Mouse (Mus musculus): ENCODE results near the gene Tnrc6c.

DNA sequence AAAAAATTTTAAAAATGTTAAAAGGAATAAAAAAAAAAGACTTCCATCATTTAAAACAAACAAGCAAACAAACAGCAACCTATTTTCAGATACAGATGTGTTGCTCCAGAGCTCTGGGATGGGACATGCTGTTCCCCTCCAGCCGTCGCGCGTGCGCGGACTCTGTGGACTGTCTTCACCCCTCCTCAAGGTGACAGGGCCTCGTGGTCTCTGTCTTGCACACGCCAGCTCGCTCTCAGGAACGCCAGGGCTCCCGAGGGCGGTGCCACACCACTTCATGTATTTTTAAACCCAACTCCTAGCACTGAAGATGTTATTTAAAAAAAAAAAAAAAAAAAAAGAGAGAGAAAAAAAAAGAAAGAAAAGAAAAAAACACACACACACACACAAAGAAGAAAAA, 108.2 kb downstream of the Tnrc6c start:
- TF ChIP-seq CTCF (IDR thresholded peaks at IDR 0.05; ENCODE audit: low read depth, low read length) (no peak), POLR2A (IDR thresholded peaks at IDR 0.05; ENCODE audit: borderline replicate concordance, low read depth, low read length) (no peak)

All from bone marrow macrophage, adult 2 months (primary cell).